Mouse (Mus musculus): ENCODE results near the gene Dhx16. TPM values are rescaled to one million over a fixed set of nuclear protein-coding genes. Genes with fewer than 3 reads are reported as not detected.

Dhx16 gene
- polyA plus RNA-seq, 1 experiment, result 17.0 TPM

DNA sequence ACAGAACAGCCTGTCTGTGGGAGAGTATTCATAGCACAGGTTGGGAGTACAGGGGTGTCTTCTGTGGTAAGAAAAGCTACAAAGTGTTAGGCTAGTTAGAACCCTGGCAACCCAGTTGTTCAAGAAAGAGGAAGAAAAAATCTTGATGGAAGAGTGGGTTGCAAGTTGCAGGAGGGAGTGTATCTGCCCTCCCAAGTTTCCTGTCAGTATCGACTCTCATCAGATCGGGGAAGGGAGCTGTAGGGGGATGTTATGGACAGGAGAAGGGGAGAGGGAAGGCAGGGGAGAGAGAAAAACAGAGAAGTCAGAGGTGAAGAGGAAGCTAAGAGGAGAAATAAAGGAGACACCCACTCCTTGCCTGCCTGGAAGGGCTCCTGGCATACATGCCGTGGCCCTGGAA, 21.0 kb downstream of the Dhx16 start:
- Histone ChIP-seq H3K4me1 (ENCODE audit: control insufficient read depth, insufficient read depth, insufficient read length, low read length) (no peaks in the 10 kb centered on the region), H3K27ac (replicated peaks; ENCODE audit: low read depth, low read length) (no peak overlapping the region)

GRCm38 (mm10) chr17:35903343-35903991, 23.8 kb downstream of the Dhx16 start:
- Histone ChIP-seq H3K4me1 (ENCODE audit: control insufficient read depth, insufficient read depth, insufficient read length, low read length) (no peaks in the 10 kb centered on the region), H3K27ac (replicated peaks; ENCODE audit: low read depth, low read length) (no peak overlapping the region), H3K4me3 (ENCODE audit: insufficient read depth, low read depth, low read length) (no peak overlapping the region)

More for the DNA sequence above, 21.0 kb downstream of the Dhx16 start:
- H3K4me3 ChIP-seq (ENCODE audit: insufficient read depth, low read depth, low read length), result no peak overlapping the region

GRCm38 (mm10) chr17:35903992-35904355, 24.4 kb downstream of the Dhx16 start:
- Histone ChIP-seq H3K4me3 (ENCODE audit: insufficient read depth, low read depth, low read length) (no peak overlapping the region), H3K4me1 (ENCODE audit: control insufficient read depth, insufficient read depth, insufficient read length, low read length) (peaks cover under 1% of the 10 kb centered on the region; the same call in 1 of the 2 replicates), H3K27ac (replicated peaks; ENCODE audit: low read depth, low read length) (no peak overlapping the region)

DNA sequence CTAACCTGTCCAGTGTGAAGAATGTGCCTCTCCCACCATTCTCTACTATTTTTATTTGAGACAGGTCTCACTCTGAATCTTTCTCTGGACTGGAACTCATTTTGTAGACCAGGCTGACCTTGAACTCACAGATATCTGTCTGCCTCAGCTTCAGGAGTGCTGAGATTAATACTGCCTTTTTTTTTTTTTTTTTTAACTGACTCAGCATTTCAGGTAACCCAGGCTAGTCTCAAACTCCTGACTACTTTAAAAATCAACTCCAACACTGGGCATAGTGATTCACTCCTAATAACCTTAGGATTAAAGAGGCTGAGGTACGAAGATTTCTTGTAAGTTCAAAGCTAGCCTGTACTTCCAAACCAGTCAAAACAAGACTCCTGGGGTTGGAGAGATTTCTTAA, 26.0 kb downstream of the Dhx16 start:
- no peak overlapping the region for H3K4me3 ChIP-seq (ENCODE audit: insufficient read depth, low read depth, low read length)
- peaks cover 3% of the 10 kb centered on the region; the same call in 1 of the 2 replicates for H3K4me1 ChIP-seq (ENCODE audit: control insufficient read depth, insufficient read depth, insufficient read length, low read length)

GRCm38 (mm10) chr17:35907609-35908008, 28.0 kb downstream of the Dhx16 start:
- no peak overlapping the region for H3K4me3 ChIP-seq (ENCODE audit: insufficient read depth, low read depth, low read length)
- H3K4me1 ChIP-seq (ENCODE audit: control insufficient read depth, insufficient read depth, insufficient read length, low read length), result peaks cover 3% of the 10 kb centered on the region; the same call in 1 of the 2 replicates
- H3K27ac ChIP-seq (replicated peaks; ENCODE audit: low read depth, low read length), result no peak overlapping the region

More for the DNA sequence above, 26.0 kb downstream of the Dhx16 start:
- H3K27ac ChIP-seq (replicated peaks; ENCODE audit: low read depth, low read length), result no peak overlapping the region

GRCm38 (mm10) chr17:35909186-35909918, 29.7 kb downstream of the Dhx16 start:
- peak overlapping the region; percentile 58 for H3K27ac ChIP-seq (replicated peaks; ENCODE audit: low read depth, low read length)
- peak overlapping the region; percentile 79 for H3K4me3 ChIP-seq (ENCODE audit: insufficient read depth, low read depth, low read length)
- H3K4me1 ChIP-seq (ENCODE audit: control insufficient read depth, insufficient read depth, insufficient read length, low read length), result peaks cover 3% of the 10 kb centered on the region; the same call in 1 of the 2 replicates

GRCm38 (mm10) chr17:35909919-35910369, 30.3 kb downstream of the Dhx16 start, which contains the start of gene Atat1:
Gene Atat1 (minus strand): TSS chr17:35910075.
- peak within 1 kb of the TSS; percentile 79 for H3K4me3 ChIP-seq (ENCODE audit: insufficient read depth, low read depth, low read length)
- peaks cover 3% of the 10 kb centered on the region; the same call in 1 of the 2 replicates for H3K4me1 ChIP-seq (ENCODE audit: control insufficient read depth, insufficient read depth, insufficient read length, low read length)
- peak within 1 kb of the TSS; percentile 70 for H3K27ac ChIP-seq (replicated peaks; ENCODE audit: low read depth, low read length)

GRCm38 (mm10) chr17:35914975-35915374, 35.4 kb downstream of the Dhx16 start:
- Histone ChIP-seq H3K4me1 (ENCODE audit: control insufficient read depth, insufficient read depth, insufficient read length, low read length) (no peaks in the 10 kb centered on the region; the same call in 1 of the 2 replicates), H3K4me3 (ENCODE audit: insufficient read depth, low read depth, low read length) (no peak overlapping the region), H3K27ac (replicated peaks; ENCODE audit: low read depth, low read length) (no peak overlapping the region)

GRCm38 (mm10) chr17:35915538-35916296, 36.1 kb downstream of the Dhx16 start:
- Histone ChIP-seq H3K4me3 (ENCODE audit: insufficient read depth, low read depth, low read length) (peak overlapping the region; percentile 78), H3K4me1 (ENCODE audit: control insufficient read depth, insufficient read depth, insufficient read length, low read length) (no peaks in the 10 kb centered on the region; the same call in 1 of the 2 replicates), H3K27ac (replicated peaks; ENCODE audit: low read depth, low read length) (peak overlapping the region; percentile 88)

DNA sequence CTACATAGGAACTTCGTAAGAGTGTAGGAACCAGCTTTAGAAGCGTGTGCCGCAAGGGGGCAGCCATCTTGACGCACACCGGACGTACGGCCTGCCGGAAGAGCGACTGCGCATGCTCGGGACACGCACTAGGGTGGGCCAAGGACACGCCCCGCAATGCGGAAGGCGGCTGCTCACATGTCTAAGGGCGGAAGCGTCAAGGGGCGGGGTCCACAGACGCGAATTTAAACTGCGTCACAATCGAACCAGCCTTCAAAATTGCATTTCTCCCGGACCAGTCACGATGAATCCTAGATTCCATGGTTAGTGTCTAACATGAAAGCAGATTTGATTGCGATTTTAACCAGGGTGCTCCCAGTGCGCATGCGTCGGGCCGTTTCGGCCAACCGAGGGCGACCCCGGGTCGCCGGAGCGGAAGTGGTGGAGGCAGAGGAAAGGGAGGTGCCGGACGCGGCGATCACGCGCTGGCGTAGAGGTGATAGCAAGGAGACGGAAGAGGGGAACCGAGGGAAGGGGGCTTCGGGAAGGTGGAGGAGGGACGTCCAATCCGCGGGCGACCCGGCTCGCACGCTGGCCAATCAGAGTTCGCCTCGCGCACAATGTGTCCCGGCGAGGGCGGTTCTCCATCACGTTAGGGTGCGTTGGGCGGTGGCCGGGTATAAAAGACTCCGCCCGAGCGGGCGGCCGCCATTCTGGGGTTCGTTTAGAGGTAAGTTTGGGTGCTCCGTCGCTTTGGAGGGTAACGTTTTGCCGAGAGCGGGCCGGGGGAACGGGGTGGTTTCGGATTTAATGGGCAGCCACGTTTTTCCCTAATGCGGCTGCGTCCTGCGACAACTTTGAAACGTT, 36.9 kb downstream of the Dhx16 start, which contains the start of the genes Mrps18b and Ppp1r10:
TSS of gene Mrps18b (minus strand) at position 93 of the 846 bp plus-strand sequence.
TSS of gene Ppp1r10 (plus strand) at position 138 of the 846 bp plus-strand sequence.
- H3K4me1 ChIP-seq (ENCODE audit: control insufficient read depth, insufficient read depth, insufficient read length, low read length), result no peaks in the 10 kb centered on the region; the same call in 1 of the 2 replicates
- H3K4me3 ChIP-seq (ENCODE audit: insufficient read depth, low read depth, low read length), result peak within 1 kb of the TSS; percentile 81
- H3K27ac ChIP-seq (replicated peaks; ENCODE audit: low read depth, low read length), result peak within 1 kb of the TSS; percentile 98

DNA sequence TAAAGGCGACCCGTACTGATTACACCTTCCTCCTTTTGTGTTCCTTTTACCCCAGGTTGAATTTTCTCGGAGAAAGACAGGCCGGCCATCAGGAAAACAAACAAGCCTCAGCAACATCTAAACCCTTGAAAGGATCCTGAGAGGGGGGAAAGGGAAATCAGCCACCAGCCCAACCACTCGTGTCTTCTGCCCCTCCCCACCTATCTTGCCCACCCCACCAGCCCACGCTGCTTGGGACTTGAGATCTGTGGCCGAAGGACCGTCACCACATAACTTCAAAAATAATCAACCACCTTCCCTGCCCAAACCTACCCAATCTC, 37.5 kb downstream of the Dhx16 start:
- peak overlapping the region; percentile 98 for H3K27ac ChIP-seq (replicated peaks; ENCODE audit: low read depth, low read length)
- peak overlapping the region; percentile 81 for H3K4me3 ChIP-seq (ENCODE audit: insufficient read depth, low read depth, low read length)
- no peaks in the 10 kb centered on the region; the same call in 1 of the 2 replicates for H3K4me1 ChIP-seq (ENCODE audit: control insufficient read depth, insufficient read depth, insufficient read length, low read length)

GRCm38 (mm10) chr17:35917463-35918251, 38.0 kb downstream of the Dhx16 start:
- Histone ChIP-seq H3K4me3 (ENCODE audit: insufficient read depth, low read depth, low read length) (peak overlapping the region; percentile 81), H3K4me1 (ENCODE audit: control insufficient read depth, insufficient read depth, insufficient read length, low read length) (no peaks in the 10 kb centered on the region; the same call in 1 of the 2 replicates), H3K27ac (replicated peaks; ENCODE audit: low read depth, low read length) (peak overlapping the region; percentile 98)

DNA sequence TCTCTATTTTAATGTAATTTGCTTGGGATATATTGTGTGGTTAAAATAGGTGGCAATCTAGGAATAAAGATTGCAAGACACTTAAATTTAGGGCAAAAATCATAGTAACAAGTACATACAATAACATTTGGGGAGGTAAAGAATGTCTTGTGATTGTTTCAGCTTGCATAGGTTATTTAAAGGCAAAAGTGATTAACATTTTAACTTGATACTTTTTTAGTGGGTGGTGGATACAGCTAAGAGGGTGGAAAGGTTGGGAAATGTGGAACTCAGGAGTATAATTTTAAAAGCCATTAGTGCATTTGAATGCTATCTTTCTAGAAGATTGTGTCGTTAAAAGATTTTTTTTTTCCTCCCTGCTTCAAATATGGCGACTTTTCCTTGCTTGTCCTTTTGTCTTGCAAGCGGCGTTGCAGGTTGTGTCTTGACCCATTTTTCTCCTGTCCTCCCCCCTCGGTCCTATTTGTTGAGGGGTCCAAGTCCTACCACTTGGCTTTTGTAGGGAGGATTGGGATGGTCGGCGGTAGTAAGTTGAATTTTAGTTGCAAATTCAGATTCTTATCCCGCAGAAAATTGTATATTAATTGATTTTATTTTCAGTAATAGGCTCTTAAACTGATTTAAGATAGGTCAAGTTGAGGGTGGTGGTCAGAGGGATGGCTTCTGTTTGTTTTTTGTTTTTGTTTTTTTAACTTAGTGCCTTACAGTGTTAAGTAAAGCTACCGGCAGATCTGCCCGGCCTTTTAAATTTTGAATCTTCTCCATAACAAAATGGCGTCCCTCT, 38.8 kb downstream of the Dhx16 start:
- no peaks in the 10 kb centered on the region; the same call in 1 of the 2 replicates for H3K4me1 ChIP-seq (ENCODE audit: control insufficient read depth, insufficient read depth, insufficient read length, low read length)
- peak overlapping the region; percentile 89 for H3K4me3 ChIP-seq (ENCODE audit: insufficient read depth, low read depth, low read length)
- H3K27ac ChIP-seq (replicated peaks; ENCODE audit: low read depth, low read length), result peak overlapping the region; percentile 98
